Mouse (Mus musculus) cerebellum, adult 2 months (tissue): ENCODE data around the gene Zc3h12b.

ENCODE experiments used
- CTCF ChIP-seq: fragments of 200-500 bp; IDR thresholded peaks from 2 replicates; pipeline ENCODE4 v1.5.1; 2011; ENCODE audit warnings: low read depth, mild to moderate bottlenecking, control low read depth, low read length, moderate library complexity, borderline replicate concordance; ENCODE audit not compliant: insufficient read depth
- POLR2A ChIP-seq: fragments of 200-500 bp; IDR thresholded peaks from 2 replicates; pipeline ENCODE4 v1.6.1; 2011; ENCODE audit warnings: low read length, control low read depth, borderline replicate concordance; ENCODE audit not compliant: insufficient read depth

- TF ChIP-seq POLR2A (no peak), CTCF (no peak)
Measured at GRCm38 (mm10) chrX:95948135-95948534, 236.7 kb downstream of the Zc3h12b start.
